Mouse (Mus musculus): ENCODE measurements around the gene Atp2a1.

DNA sequence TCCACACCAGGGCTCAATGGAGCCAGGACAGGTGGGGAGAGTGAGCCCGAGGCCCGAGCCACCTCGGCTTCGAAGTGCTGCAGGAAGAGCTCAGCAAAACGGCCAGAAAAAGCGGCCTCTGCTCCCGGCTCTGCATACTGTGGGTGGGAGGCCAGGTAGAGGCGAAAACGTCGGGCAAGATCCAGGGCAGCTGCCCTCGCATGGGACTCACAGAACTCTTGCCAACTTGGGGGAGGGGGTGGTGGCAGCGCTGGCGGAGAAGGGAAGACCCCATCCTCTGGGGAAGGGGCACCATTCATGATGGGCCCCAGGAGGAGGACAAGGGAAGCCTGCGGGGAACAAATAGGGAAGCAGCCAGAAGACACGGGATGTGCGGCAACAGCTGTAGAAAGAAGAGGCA is 9.8 kb upstream of the Atp2a1 start:
- TF ChIP-seq ZC3H11A (IDR thresholded peaks at IDR 0.05; ENCODE audit: borderline replicate concordance, low read depth, low read length) (no peak), HCFC1 (IDR thresholded peaks at IDR 0.05; ENCODE audit: borderline replicate concordance, insufficient read depth, low read length) (no peak), MAFK (IDR thresholded peaks at IDR 0.05; ENCODE audit: insufficient read depth, low read depth, low read length) (no peak), ZNF384 (IDR thresholded peaks at IDR 0.05; ENCODE audit: low read depth, low read length) (no peak), CHD2 (IDR thresholded peaks at IDR 0.05; ENCODE audit: low read depth, low read length) (no peak)
